Mouse (Mus musculus) heart, adult 2 months (tissue): Measurements from ENCODE around the gene Znhit6.

Source experiments
- CTCF ChIP-seq: fragments of 200-600 bp; IDR thresholded peaks from 2 replicates; pipeline ENCODE4 v1.8.1; 2022; ENCODE audit warnings: antibody characterized with exemption, mild to moderate bottlenecking, moderate library complexity
- POLR2A ChIP-seq: fragments of 200-500 bp; IDR thresholded peaks from 2 replicates; pipeline ENCODE4 v1.6.1; 2011; ENCODE audit warnings: mild to moderate bottlenecking, low read depth, low read length, control low read depth; ENCODE audit not compliant: insufficient read depth

DNA sequence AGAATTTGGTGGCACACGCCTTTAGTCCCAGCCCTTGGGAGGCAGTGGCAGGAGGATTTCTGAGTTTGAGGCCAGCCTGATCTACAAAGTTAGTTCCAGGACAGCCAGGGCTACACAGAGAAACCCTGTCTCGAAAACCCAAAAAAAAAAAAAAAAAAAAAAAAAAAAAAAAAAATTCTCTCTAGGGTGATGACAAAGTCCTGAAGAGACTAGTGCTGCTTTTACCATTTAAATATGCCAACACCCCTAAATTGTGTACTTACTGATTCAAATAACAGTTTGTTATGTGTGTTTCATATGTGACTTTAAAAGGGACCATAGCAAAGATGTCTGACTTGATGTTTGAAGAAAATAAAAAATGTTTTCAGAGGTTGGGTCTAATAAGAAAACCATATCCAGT is 21.6 kb upstream of the Znhit6 start:
- no peak for TF ChIP-seq CTCF
- no peak for TF ChIP-seq POLR2A
